Mouse (Mus musculus) adrenal gland, postnatal 25 days (tissue): Measurements from ENCODE around the gene Cpsf4. TPM values are rescaled to one million over a fixed set of nuclear protein-coding genes. Genes with fewer than 3 reads are reported as not detected.
"Not testable (repeated sequence)": the region's sequence is repeated elsewhere in the genome, so short reads cannot be mapped to it uniquely, and the experiment has no call there.

ENCODE experiments used
- DNase-seq: peaks from one replicate; pipeline ENCODE4 v3.0.0; 2021; ENCODE audit warnings: mixed read lengths
- total RNA-seq: library from RNA; stranded (reverse); gene quantifications from 2 replicates; pipeline ENCODE4 v1.2.3, GENCODE M21; 2021

Cpsf4 gene
- total RNA-seq, 1 experiment from 2014 or later, result 23.2 TPM

DNA sequence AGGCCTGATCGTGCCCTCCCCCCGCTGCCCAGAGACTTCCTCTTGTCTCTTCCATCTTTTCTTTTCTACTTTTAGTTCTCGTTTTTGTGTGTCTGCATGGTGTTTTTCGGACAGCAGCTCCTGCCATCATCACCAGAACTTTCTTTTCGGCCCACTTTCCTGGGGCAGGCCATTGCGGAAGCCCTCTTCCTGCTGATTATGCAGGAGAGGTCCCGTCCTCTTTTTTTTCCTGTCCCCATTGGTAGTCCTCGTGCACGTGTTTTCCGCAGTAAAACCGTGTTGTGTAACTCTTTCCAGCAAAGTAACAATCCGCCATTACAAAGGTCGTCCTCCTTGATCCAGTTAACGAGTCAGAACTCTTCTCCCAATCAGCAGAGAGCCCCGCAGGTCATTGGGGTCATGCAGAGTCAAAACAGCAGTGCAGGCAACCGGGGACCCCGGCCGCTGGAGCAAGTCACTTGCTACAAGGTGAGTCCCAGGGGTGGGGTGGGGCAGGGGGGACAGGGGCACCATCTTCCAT is 11.5 kb downstream of the Cpsf4 start:
- no peak for DNase-seq

- DNase-seq, result no peak
Observed at GRCm38 (mm10) chr5:145185244-145185643, 18.2 kb downstream of the Cpsf4 start.

GRCm38 (mm10) chr5:145189416-145189815 is 22.4 kb downstream of the Cpsf4 start:
- no peak for DNase-seq

DNA sequence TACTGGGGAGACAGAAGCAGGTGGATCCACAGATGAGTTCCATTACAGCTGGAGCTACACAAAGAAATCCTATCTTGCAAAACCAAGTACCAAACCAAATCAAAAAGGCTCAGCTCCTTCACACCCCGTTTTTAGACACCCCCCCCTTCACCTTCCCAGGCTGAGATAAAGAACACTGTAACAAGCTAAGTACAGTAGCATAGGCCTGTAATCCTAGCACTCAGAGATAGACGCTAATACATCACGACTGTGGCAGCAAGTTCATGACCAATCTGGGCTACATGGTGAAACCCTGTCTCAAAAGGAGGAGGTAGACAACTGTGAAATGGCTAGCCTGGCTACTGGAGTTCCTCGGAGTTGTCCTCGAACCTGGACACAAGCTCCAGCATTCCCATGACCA is 23.4 kb downstream of the Cpsf4 start:
- DNase-seq, result no peak

GRCm38 (mm10) chr5:145190875-145191798 is 24.1 kb downstream of the Cpsf4 start:
- peak; percentile 89 for DNase-seq

- DNase-seq, result no peak
Observed at GRCm38 (mm10) chr5:145191962-145192361, 24.9 kb downstream of the Cpsf4 start, which contains the start of gene Atp5j2. Atp5j2 (minus strand) TSS chr5:145192062.

- no peak for DNase-seq
Observed at GRCm38 (mm10) chr5:145200387-145200786, 33.4 kb downstream of the Cpsf4 start.

DNA sequence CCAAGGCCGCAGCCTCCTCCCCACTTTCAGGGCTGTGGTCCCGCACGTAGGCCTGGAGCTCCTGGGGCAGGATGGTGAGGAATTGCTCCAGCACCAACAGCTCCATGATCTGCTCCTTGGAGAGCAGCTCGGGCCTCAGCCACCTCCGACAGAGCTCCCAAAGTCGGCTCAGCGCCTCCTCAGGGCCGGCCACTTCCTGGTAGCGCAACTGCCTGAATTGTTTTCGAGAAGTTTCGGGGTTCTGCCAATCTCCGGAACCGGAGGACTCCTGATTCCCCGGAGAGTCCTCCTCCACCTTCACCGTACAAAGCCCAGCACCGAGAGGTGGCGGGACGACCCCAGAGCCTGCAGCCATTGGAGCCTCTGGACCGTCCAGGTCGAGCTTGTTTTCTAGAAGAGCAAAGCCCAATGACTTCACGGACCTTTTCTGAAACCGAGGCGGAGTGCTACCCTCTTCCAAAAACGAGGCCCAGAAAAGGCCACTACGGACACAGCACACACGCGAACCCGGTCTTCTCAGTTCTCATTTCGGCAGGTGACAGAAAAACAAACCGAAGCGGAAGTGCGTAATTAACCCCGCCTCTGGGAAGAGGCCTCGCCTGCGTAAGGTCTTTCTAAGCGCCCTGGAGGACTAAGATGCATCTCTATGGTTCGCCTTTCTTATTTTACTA is 34.4 kb downstream of the Cpsf4 start, which contains the start of gene Zkscan14:
Gene Zkscan14, minus strand, starts transcription at position 548 of the 671 bp plus-strand sequence.
- DNase-seq, result peak; percentile 65

GRCm38 (mm10) chr5:145202446-145202845 is 35.4 kb downstream of the Cpsf4 start:
- no peak for DNase-seq

GRCm38 (mm10) chr5:145203936-145204691 is 37.1 kb downstream of the Cpsf4 start, which contains the start of gene Zkscan5:
Zkscan5 (plus strand) TSS chr5:145204562.
- DNase-seq, result peak; percentile 95

DNA sequence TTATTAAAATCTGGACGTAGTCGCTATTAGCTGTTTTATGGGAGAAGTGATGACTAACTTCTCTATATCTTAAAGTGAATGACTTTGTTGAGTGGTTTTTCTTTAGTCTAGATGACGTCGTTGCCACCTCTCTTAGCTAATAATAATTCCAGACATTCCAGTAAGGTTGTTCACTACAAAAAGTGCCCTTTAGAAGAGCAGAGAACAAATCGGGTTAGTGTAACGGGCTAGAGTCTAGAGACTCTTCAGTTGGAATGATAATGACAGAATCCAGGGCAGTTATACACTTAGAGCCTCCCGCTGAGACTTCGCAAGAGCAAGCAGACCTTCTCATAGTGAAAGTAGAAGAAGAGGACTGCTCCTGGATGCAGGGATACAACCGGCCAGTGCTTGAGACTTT is 38.0 kb downstream of the Cpsf4 start:
- no peak for DNase-seq

DNA sequence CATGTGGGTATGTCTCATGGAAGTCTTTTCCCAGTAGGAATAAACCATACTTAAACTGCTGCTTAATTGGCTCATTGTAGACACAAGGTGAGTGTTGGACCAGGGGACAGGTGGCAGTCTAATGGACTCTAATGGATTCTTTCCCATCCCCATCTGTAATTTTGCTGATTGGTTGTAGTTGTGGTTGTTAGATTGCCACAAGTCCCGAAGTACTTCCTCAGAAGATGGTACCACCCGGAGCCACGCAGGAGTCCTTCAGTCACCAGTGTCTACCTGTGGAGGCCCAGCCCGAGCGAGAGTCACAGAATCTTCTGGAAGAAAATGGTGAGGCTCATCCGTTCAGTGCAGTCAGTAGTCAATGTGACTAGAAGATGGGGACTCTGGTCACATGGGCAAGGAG is 40.4 kb downstream of the Cpsf4 start:
- DNase-seq, result no peak

DNA sequence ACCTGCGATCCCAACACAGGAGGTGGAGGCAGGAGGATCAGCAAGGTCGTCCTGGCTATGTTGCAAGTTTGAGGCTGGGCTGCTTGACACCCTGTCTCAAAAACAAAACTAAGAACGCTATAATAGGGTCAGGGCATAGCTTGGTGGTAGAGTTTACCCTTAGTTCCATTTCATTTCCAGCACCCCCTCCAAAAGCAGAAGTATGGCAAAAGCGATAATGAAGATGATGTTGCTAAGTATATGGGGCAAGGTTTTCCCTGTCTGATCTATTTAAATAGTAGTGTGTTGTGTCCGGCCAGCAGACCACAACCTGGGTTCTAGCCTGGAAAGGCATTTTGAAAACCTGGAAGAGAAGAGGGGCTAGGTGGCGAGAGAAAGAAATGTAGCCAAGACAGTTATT is 40.9 kb downstream of the Cpsf4 start:
- DNase-seq, result no peak

- DNase-seq, result not testable (repeated sequence)
Observed at GRCm38 (mm10) chr5:145208391-145208790, 41.4 kb downstream of the Cpsf4 start.

GRCm38 (mm10) chr5:145211340-145211739 is 44.3 kb downstream of the Cpsf4 start:
- DNase-seq, result no peak

DNA sequence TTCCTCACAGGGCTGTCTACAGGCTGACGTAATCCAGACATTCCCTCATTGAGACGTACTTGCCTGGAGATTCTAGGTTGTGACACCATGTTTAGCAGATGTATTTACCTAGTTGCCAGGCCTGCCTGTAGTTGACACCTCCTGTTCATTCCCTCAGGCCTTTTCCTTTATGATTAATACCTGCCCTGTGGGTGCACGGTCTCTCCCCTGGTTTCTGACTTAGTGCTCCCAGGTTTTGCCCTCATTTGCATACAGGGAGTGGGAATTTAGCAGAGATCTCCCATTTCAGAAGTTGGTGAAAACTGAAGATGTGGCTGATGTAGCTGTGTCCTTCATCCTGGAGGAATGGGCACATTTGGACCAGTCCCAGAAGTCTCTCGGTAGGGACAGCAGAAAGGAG is 45.2 kb downstream of the Cpsf4 start:
- no peak for DNase-seq

GRCm38 (mm10) chr5:145213505-145213904 is 46.5 kb downstream of the Cpsf4 start:
- no peak for DNase-seq

DNA sequence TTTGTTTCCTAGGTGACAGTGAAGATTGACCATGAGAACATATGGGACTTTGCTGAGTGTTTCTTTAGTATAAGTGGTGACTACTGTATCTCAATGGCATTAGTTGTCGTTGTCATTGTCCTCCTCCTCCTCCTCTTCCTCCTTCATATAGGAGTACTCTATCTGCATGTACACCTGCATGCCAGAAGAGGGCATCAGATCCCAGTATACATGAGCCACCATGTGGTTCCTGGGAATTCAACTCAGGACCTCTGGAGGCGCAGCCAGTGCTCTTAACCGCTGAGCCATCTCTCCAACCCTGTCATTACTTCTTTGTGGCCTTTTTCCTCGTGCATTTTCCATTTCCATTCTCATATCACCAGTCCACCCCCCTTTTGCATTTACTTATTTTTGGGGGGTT is 47.7 kb downstream of the Cpsf4 start:
- no peak for DNase-seq

DNA sequence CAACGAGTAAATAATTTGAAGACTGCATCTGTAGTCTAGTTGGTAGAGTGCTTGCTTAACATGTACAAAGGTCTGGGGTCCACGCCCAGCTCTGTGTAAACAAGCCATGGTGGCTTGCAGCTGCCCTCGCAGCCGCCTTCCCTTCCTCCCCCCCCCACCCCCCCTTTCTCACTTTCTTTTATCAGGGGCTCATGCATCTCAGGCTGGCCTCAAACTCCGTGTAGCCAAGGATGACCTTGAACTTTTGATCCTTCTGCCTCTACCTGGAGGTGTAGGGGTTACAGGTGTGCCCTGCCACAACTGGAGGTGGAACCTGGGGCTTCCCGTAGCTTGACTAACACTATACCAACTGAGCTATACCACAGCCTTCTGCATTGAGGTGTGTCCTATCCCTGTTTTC is 50.7 kb downstream of the Cpsf4 start:
- DNase-seq, result no peak

DNA sequence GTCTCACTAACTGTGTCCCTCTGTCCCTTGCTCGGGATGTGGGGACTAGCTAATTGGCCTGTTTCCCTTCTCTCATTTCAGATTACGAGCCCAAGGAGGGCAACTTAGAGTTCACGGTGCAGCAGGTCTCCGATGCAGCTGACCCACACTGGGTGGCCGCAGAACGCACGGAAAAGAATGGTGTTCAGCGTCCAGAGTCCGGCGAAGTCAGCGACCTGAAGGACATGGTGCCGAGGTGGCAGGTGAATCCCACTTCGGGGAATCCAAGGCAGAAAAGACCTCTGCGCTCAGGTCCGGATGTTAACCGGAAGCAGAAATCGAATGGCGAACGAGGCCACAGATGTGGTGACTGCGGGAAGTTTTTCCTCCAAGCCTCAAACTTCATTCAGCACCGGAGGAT is 51.2 kb downstream of the Cpsf4 start:
- no peak for DNase-seq

- no peak for DNase-seq
Observed at GRCm38 (mm10) chr5:145218671-145219070, 51.7 kb downstream of the Cpsf4 start.

- DNase-seq, result no peak
Observed at GRCm38 (mm10) chr5:145219981-145220380, 53.0 kb downstream of the Cpsf4 start.
